Mouse (Mus musculus): ENCODE measurements around the gene Fam192a. TPM values are rescaled to one million over a fixed set of nuclear protein-coding genes. Genes with fewer than 3 reads are reported as not detected.

Fam192a gene
- 51.6 and 57.7 TPM in 2 replicates for polyA plus RNA-seq (2012; rRNA removed)

GRCm38 (mm10) chr8:94601607-94602385 lies at the start of gene Fam192a, which contains the start of gene Rspry1:
Fam192a (minus strand) TSS chr8:94601997.
Rspry1 (plus strand) TSS chr8:94601937.

GRCm38 (mm10) chr8:94532873-94533671 lies 68.7 kb downstream of the Fam192a start, which contains the start of gene Cpne2:
Cpne2 (plus strand) TSS chr8:94532990.

Other genes starting within 250 kb of the Fam192a start
- gene Herpud1, start 215.6 kb downstream of the Fam192a start, polyA plus RNA-seq (2012; rRNA removed) = 61.6 and 63.6 TPM in 2 replicates
- 0.45 and 1.0 TPM in 2 replicates for gene Nlrc5, start 167.6 kb downstream of the Fam192a start, polyA plus RNA-seq (2012; rRNA removed)
- 58.3 and 69.3 TPM in 2 replicates for gene Cpne2, start 69.0 kb downstream of the Fam192a start, polyA plus RNA-seq (2012; rRNA removed)
- gene Rspry1, start 60 bp downstream of the Fam192a start, polyA plus RNA-seq (2012; rRNA removed) = 26.4 and 27.6 TPM in 2 replicates
- 182 and 196 TPM in 2 replicates for gene Arl2bp, start 64.6 kb upstream of the Fam192a start, polyA plus RNA-seq (2012; rRNA removed)
- gene Pllp, start 94.3 kb upstream of the Fam192a start, polyA plus RNA-seq (2012; rRNA removed) = 3.9 and 5.1 TPM in 2 replicates
- not detected in 2 replicates for gene Ccl22, start 143.6 kb upstream of the Fam192a start, polyA plus RNA-seq (2012; rRNA removed)
- 58.1 and 65.6 TPM in 2 replicates for gene Cx3cl1, start 170.0 kb upstream of the Fam192a start, polyA plus RNA-seq (2012; rRNA removed)
- gene Ccl17, start 208.5 kb upstream of the Fam192a start, polyA plus RNA-seq (2012; rRNA removed) = 0.17 and 0.40 TPM in 2 replicates
- 55.4 and 57.2 TPM in 2 replicates for gene Coq9, start 236.3 kb upstream of the Fam192a start, polyA plus RNA-seq (2012; rRNA removed)
- 58.0 and 61.1 TPM in 2 replicates for gene Ciapin1, start 236.4 kb upstream of the Fam192a start, polyA plus RNA-seq (2012; rRNA removed)

Measured in central nervous system, embryonic 18 days (tissue).